Mouse (Mus musculus): ENCODE measurements around the gene Tmeff2.

Tmeff2 gene

GRCm38 (mm10) chr1:51107299-51107698 is 206.9 kb downstream of the Tmeff2 start:
- no peak for DNase-seq (ENCODE audit: low spot score)

GRCm38 (mm10) chr1:51114721-51115120 is 214.3 kb downstream of the Tmeff2 start:
- DNase-seq (ENCODE audit: low spot score): no peak

GRCm38 (mm10) chr1:51115761-51116160 is 215.3 kb downstream of the Tmeff2 start:
- DNase-seq (ENCODE audit: low spot score): no peak

GRCm38 (mm10) chr1:51117830-51118229 is 217.4 kb downstream of the Tmeff2 start:
- no peak for DNase-seq (ENCODE audit: low spot score)

GRCm38 (mm10) chr1:51125671-51126424 is 225.4 kb downstream of the Tmeff2 start:
- no peak for DNase-seq (ENCODE audit: low spot score)

- no peak for DNase-seq (ENCODE audit: low spot score)
These were observed 225.9 kb downstream of the Tmeff2 start for GRCm38 (mm10) chr1:51126425-51126765.

- no peak for DNase-seq (ENCODE audit: low spot score)
These were observed 236.3 kb downstream of the Tmeff2 start for GRCm38 (mm10) chr1:51136792-51137191.

- no peak for DNase-seq (ENCODE audit: low spot score)
These were observed 239.2 kb downstream of the Tmeff2 start for GRCm38 (mm10) chr1:51139605-51140004.

- DNase-seq (ENCODE audit: low spot score): no peak
These were observed 240.9 kb downstream of the Tmeff2 start for GRCm38 (mm10) chr1:51141381-51141780.

- DNase-seq (ENCODE audit: low spot score): no peak
These were observed 242.3 kb downstream of the Tmeff2 start for GRCm38 (mm10) chr1:51142729-51143128.

- DNase-seq (ENCODE audit: low spot score): no peak
These were observed 245.2 kb downstream of the Tmeff2 start for GRCm38 (mm10) chr1:51145693-51146092.

- no peak for DNase-seq (ENCODE audit: low spot score)
These were observed 248.2 kb downstream of the Tmeff2 start for GRCm38 (mm10) chr1:51148481-51149137.

- no peak for DNase-seq (ENCODE audit: low spot score)
These were observed 249.0 kb downstream of the Tmeff2 start for GRCm38 (mm10) chr1:51149488-51149887.

- no peak for DNase-seq (ENCODE audit: low spot score)
These were observed 249.4 kb downstream of the Tmeff2 start for GRCm38 (mm10) chr1:51149890-51150289.

GRCm38 (mm10) chr1:51152017-51152416 is 251.6 kb downstream of the Tmeff2 start:
- no peak for DNase-seq (ENCODE audit: low spot score)

- DNase-seq (ENCODE audit: low spot score): no peak
These were observed 252.4 kb downstream of the Tmeff2 start for GRCm38 (mm10) chr1:51152856-51153255.

GRCm38 (mm10) chr1:51184276-51184675 is 283.8 kb downstream of the Tmeff2 start:
- no peak for DNase-seq (ENCODE audit: low spot score)

- DNase-seq (ENCODE audit: low spot score): no peak
These were observed 288.6 kb downstream of the Tmeff2 start for GRCm38 (mm10) chr1:51189008-51189407.

GRCm38 (mm10) chr1:51191253-51191652 is 290.8 kb downstream of the Tmeff2 start:
- DNase-seq (ENCODE audit: low spot score): no peak

GRCm38 (mm10) chr1:51191872-51192613 is 291.6 kb downstream of the Tmeff2 start:
- no peak for DNase-seq (ENCODE audit: low spot score)

GRCm38 (mm10) chr1:51199088-51199830 is 298.8 kb downstream of the Tmeff2 start:
- DNase-seq (ENCODE audit: low spot score): no peak

GRCm38 (mm10) chr1:51199954-51200353 is 299.5 kb downstream of the Tmeff2 start:
- DNase-seq (ENCODE audit: low spot score): no peak
